Mouse (Mus musculus) embryo, embryonic 10 days (tissue): ENCODE results near the gene Mfsd7a.

ENCODE experiments used
- DNase-seq: peaks from one replicate; pipeline ENCODE4 v3.0.0-alpha.2; 2015; ENCODE audit warnings: low spot score

The Mfsd7a gene

DNA sequence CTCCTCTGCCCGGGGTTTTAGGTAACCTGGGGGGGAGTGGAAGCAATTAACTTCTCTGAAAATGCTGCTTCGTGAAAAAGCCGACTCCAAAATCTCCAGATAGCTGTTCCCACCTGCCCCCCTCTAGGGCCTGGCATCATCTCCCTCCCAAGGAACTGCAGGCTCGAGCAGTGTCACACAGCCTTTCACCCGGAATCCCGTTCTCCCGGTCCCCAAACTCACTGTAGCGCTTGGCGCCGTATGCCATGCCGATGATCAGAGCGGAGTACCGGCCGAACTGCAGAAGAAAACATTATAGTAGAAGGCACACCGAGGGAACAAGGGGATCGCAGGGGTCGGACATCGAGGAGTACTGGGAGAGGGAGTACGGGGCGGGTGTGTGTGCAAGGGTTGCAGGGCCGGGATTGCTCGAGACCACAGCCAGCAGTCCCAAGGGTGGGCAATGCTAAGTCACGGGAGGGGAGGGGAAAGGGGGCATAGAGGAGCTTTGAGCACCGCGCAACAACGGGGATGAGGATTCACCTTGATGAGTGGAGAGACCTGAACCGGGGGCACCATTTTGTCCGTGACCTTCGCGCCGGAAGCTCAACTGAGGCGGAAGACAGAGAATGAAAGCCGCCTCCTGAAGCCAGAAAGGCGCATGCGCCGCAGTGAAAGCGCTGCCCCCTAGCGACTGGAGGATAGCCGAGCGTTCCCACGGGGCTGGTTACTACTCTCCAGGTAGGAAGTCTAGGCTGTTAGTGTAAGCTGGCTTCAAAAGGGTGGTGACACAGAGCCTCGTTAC lies 14.7 kb downstream of the Mfsd7a start, which contains the start of gene Atp5k:
Gene Atp5k, minus strand, starts transcription at position 645 of the 784 bp plus-strand sequence.
- DNase-seq, result peak; percentile 96

- DNase-seq, result no peak
Measured at GRCm38 (mm10) chr5:108431196-108431595, 17.5 kb downstream of the Mfsd7a start.

DNA sequence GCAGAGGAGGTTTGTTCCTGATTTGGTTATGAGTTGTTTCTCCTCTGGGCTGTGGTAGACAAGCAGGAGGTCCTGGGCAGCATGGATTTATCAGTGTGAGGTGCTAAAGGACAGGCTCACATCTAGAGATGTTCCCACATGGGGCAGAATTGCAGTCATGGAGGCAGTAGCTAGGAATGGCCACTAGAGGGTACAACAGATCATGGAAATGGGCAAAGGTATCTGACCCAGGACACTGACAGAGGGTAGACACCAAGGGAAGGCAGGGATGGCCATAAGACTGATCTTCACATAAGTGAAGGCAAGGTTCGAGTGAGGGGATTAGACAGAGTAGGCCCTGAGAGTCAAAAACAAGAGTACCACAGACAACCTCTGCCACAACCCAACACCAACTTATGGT lies 21.5 kb downstream of the Mfsd7a start:
- DNase-seq, result peak; percentile 76

DNA sequence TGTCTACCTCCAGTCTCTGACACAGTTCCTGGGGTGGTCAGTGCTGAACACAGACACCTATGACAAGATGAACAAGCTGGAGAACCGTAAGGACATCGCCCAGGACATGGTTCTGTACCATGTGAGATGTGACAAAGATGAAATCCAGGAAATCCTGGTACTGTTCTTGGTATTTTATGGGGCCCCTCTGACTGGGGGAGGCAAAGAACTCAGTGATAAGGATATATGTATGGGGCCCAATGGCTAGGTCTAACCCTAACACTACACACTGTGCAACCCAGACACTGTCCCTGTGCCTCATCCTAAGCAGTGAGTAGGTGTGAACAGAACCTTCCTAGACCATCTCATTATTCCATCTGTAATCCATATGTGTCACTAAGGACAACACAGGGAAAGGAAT lies 25.3 kb downstream of the Mfsd7a start:
- DNase-seq, result no peak

DNA sequence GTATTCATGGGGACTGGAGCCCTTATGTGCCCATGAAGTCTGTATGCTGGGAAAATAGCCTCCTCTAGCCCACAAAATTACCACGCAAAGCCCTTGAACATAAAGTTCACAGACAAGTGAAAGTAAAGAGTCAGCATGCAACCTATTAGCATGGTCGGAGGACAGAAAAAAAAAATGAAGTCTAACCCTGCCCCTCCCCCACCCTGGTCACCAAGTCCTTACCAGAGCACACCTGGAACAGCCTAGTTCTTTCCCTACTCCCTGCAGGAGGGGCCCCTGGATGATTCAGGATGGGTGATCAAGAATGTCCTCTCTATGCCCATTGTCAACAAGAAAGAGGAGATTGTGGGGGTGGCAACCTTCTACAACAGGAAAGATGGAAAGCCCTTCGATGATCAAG lies 25.9 kb downstream of the Mfsd7a start:
- DNase-seq, result no peak

GRCm38 (mm10) chr5:108414711-108415110 lies 34.0 kb downstream of the Mfsd7a start:
- no peak for DNase-seq

- DNase-seq, result no peak
Measured at GRCm38 (mm10) chr5:108406977-108407376, 41.7 kb downstream of the Mfsd7a start.

- DNase-seq, result no peak
Measured at GRCm38 (mm10) chr5:108405460-108405859, 43.2 kb downstream of the Mfsd7a start.

DNA sequence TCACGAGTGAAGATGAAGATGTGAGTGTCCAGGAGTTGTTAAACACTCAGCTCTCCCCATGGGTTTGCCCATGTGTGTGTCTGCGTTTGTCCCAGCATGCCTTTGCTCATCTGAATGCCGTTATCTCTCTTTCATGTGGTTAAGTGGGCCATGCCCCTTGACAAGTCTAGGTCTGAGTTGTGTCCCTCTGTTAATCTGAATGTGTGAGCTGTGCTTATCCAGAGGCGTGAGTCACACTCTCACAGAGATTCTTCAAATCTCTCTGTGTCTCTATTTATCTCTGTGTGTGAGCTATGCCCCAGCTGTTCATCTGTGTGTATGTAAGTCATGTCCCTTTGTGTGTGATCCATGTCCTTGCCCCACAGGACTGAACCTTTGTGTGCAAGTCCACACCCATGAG lies 45.2 kb downstream of the Mfsd7a start:
- DNase-seq, result no peak
